Mouse (Mus musculus): ENCODE results near the gene Sgk2.

The Sgk2 gene

DNA sequence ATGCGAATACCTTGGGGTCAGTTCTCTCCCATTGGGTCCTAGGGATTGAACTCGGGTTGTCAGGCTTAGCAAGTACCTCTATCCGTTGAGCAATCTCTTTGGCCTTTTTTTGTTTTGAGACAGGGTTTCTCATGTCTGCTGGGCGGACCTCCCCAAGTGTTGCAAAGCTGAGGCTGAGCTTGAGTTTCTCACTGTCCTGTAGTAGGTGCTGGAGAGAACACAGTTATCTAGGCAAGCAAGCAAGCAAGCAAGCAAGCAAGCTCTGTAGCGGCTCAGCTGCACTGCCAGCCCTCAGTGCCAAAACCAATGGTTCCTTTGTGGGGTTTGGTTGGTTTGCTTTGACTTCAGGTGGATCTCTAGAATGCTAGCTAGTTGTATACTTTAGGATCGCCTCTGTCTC lies 73.5 kb downstream of the Sgk2 start:
- DNase-seq (ENCODE audit: low spot score): no peak

DNA sequence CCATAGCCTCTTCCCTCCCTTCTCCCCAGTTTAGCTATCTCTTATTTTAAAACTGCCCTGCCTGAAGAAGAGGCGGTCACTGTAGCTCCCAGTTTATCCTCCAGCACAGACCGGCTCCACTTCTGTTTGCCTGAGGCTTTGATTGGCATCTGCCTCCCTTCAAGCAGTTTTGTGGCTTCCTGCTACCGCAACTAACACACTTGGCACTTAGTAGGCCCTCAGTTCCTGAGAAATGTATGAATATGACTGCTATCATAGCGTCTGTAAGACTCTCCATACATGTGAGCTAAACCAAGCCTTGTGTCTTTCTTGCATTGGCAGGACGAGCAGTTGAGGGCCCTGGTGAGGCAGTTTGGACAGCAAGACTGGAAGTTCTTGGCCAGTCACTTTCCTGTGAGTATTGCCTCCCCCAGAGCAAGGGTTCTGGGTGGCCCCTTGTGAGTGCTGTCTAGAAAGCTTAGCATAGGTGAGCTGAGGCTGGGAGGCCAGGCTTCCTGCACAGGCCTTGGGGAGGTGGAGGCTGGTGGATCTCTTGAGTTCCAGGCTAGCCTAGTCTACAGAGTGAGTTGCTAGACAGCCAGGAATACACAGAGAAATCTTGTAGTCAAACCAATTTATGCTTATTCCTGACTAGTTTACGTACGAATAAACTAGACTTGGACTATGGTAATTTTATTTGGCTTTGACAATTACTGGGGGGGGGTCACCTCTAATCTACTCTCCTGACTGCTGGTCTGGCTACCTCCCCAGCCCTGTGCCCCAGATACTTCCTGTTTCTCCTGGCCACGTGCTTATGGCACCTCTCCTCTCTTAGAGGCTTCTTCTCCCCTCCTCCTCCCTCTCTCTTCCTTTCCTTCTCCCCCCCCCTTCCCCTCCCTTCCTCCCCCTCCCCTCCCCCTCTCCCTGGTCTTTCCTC lies 74.3 kb downstream of the Sgk2 start:
- DNase-seq (ENCODE audit: low spot score): no peak

GRCm38 (mm10) chr2:163062119-163062508 lies 75.0 kb downstream of the Sgk2 start:
- no peak for DNase-seq (ENCODE audit: low spot score)

All from testis, postnatal 14 days (tissue).